Mouse (Mus musculus): ENCODE results near the gene Ucn3.

DNA sequence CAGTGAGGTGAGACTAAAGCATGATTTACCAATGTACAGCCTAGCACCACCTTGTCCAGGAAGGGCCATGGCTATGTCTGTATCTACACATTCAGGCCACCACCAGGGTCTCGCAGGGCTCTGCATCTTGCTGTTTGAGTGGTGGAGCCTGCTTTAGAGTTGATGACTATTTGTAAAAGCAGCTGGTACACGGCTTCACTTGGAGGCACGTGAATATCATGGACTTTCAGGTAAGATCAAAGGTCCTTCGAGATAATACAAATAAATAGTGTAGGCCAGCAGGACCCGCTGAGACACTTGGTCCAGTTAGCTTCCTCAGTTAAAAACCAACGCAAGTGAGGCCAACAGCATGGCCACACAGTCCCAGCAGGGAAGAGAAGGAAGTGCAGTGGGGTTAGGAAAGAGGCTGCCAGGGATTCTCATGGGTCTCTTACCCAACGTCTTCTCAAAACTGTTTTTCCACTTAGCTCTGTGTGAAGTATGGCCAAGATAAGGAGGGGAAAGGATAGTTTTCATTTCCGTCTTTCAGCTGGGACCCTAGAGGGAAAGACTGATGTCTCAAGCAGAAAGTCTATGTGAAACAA lies 49.7 kb downstream of the Ucn3 start:
- TF ChIP-seq GATA1 (IDR thresholded peaks at IDR 0.05; ENCODE audit: borderline replicate concordance, low read length) (no peak), FLI1 (IDR thresholded peaks at IDR 0.05; ENCODE audit: low read length) (no peak)
